Mouse (Mus musculus) heart, postnatal 0 days (tissue): ENCODE data around the gene Epb41. TPM values are rescaled to one million over a fixed set of nuclear protein-coding genes. Genes with fewer than 3 reads are reported as not detected.
A peak's percentile ranks its signal among the peaks of the same experiment; 100 is the strongest.

ENCODE experiments used
- ATAC-seq: fragments of 200-750 bp; cut with Nextera tagmentation; 2 replicates; pipeline ENCODE4 v1.8.0; 2017; ENCODE audit warnings: low read depth, moderate number of reproducible peaks, moderate library complexity; ENCODE audit not compliant: insufficient read depth
- DNase-seq: peaks from one replicate; pipeline ENCODE4 v3.0.0-alpha.2; 2016; ENCODE audit warnings: low spot score
- H3K27ac ChIP-seq: fragments of 300-500 bp; sonication (generic); 2 replicates; pipeline ENCODE4 v1.5.1; 2014; ENCODE audit warnings: low read depth, mild to moderate bottlenecking
- H3K27me3 ChIP-seq: fragments of 300-500 bp; sonication (generic); 2 replicates; pipeline ENCODE4 v1.6.1; 2014; ENCODE audit warnings: low read length, mixed read lengths; ENCODE audit not compliant: control insufficient read depth, insufficient read depth
- H3K36me3 ChIP-seq: fragments of 300-500 bp; sonication (generic); replicated peaks from 2 replicates; pipeline ENCODE4 v1.6.1; 2014; ENCODE audit warnings: low read length, mixed read lengths; ENCODE audit not compliant: control insufficient read depth, insufficient read depth
- H3K4me1 ChIP-seq: fragments of 300-500 bp; sonication (generic); 2 replicates; pipeline ENCODE4 v1.6.1; 2014; ENCODE audit warnings: antibody characterized with exemption; ENCODE audit not compliant: control insufficient read depth, insufficient read depth
- H3K4me2 ChIP-seq: fragments of 300-500 bp; sonication (generic); 2 replicates; pipeline ENCODE4 v1.6.1; 2014; ENCODE audit warnings: low read depth, mild to moderate bottlenecking, low read length, moderate library complexity
- H3K4me3 ChIP-seq: fragments of 300-500 bp; sonication (generic); 2 replicates; pipeline ENCODE4 v1.5.1; 2014; ENCODE audit warnings: low read depth, low read length
- H3K9ac ChIP-seq: fragments of 300-500 bp; sonication (generic); replicated peaks from 2 replicates; pipeline ENCODE4 v1.6.1; 2014; ENCODE audit warnings: low read depth, low read length, mixed read lengths
- H3K9me3 ChIP-seq: fragments of 300-500 bp; sonication (generic); replicated peaks from 2 replicates; pipeline ENCODE4 v1.6.1; 2016; ENCODE audit warnings: low read length; ENCODE audit not compliant: control insufficient read depth
- CTCF ChIP-seq: IDR thresholded peaks from 2 replicates; pipeline ENCODE4 v1.5.1; 2016; ENCODE audit warnings: antibody characterized with exemption, control low read depth, low read depth
- EP300 ChIP-seq: IDR thresholded peaks from 2 replicates; pipeline ENCODE4 v1.6.1; 2016; ENCODE audit warnings: antibody characterized with exemption, low read depth
- WGBS: fragments of 180-500 bp; shearing (Covaris S2); extraction: QIAGEN DNeasy Blood & Tissue Kit; methylation state at CpG from one replicate; pipeline ENCODE4 v1.1.7; 2014; 5-methylcytosine and 5-hydroxymethylcytosine counted together
- polyA plus RNA-seq: library from polyadenylated mRNA; unstranded; fragments of >200 nt; fragmentation: Nextera tagmentation; extraction: Ambion mirVana; gene quantifications from 2 replicates; pipeline ENCODE4 v1.2.1, GENCODE M21; 2015
- total RNA-seq: library from RNA; depleted of rRNA; stranded (reverse); fragments of >200 nt; gene quantifications from 2 replicates; pipeline ENCODE4 v1.2.3, GENCODE M21; 2014; ENCODE audit warnings: low replicate concordance

The Epb41 gene
- total and polyA plus RNA-seq, 2 experiments from 2014 or later: 26.6 to 52.8 TPM

DNA sequence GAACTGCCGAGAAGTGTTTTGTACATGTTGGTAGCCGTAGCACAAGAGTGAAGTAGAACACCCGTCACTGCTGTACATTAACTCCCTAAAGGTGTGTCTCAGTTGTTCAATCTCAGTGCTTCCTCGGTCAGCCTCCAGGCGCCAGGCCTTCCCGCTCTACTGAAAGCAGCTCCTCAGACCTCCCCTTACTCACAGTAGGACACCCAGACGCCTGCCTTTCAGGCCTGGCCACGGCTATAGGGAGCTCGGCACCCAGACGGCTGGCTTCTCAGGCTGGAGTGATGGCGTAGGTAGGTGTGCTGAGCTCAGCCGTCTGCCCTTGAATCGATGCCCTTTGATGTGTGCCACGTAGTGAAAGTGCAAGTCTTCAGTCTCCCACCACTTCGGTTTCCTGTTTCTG, 174.0 kb downstream of the Epb41 start:
- H3K9me3 ChIP-seq: no peaks in the 10 kb centered on the region
- ATAC-seq: no peak
- peaks cover 67% of the 10 kb centered on the region for H3K36me3 ChIP-seq
- peaks cover 6% of the 10 kb centered on the region; the same call in 1 of the 2 replicates for H3K4me1 ChIP-seq
- TF ChIP-seq CTCF (no peak), EP300 (no peak)
- no peaks in the 10 kb centered on the region for H3K27me3 ChIP-seq
- H3K9ac ChIP-seq: no peak overlapping the region
- DNase-seq: no peak
- no peak overlapping the region for H3K4me2 ChIP-seq
- no peak overlapping the region for H3K4me3 ChIP-seq
- 85% methylated on average over 15 of the region's 15 CpGs for WGBS
- H3K27ac ChIP-seq: no peak overlapping the region

DNA sequence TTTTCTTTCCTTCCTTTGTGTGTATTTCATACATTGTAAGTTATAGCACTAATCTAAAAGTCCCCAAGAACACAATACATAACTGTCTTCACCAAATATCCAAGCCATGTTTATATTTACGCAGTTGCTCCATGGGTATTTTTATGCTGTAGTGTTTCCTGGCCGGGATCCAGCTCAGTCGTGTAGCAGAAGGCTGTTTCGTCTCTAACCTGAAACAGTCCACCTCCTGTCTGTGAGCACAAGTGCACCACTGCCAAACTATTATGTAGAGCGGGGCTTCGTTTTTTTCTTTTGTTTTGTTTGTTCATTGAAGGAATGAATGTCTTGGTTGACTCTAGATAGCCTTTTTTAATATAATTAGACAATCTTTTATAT, 176.0 kb downstream of the Epb41 start:
- ATAC-seq (no peak), DNase-seq (peak; percentile 45)
- peaks cover 6% of the 10 kb centered on the region; the same call in 1 of the 2 replicates for H3K4me1 ChIP-seq
- 0 out of 2 replicates have a peak overlapping the region, but pooled peaks have one; percentile 18 for H3K27ac ChIP-seq
- H3K36me3 ChIP-seq: peaks cover 75% of the 10 kb centered on the region
- no peaks in the 10 kb centered on the region for H3K27me3 ChIP-seq
- H3K9ac ChIP-seq: no peak overlapping the region
- no peak for TF ChIP-seq CTCF
- TF ChIP-seq EP300: no peak
- H3K4me3 ChIP-seq: no peak overlapping the region
- WGBS: 36% methylated on average over 6 of the region's 6 CpGs
- H3K4me2 ChIP-seq: no peak overlapping the region
- no peaks in the 10 kb centered on the region for H3K9me3 ChIP-seq

DNA sequence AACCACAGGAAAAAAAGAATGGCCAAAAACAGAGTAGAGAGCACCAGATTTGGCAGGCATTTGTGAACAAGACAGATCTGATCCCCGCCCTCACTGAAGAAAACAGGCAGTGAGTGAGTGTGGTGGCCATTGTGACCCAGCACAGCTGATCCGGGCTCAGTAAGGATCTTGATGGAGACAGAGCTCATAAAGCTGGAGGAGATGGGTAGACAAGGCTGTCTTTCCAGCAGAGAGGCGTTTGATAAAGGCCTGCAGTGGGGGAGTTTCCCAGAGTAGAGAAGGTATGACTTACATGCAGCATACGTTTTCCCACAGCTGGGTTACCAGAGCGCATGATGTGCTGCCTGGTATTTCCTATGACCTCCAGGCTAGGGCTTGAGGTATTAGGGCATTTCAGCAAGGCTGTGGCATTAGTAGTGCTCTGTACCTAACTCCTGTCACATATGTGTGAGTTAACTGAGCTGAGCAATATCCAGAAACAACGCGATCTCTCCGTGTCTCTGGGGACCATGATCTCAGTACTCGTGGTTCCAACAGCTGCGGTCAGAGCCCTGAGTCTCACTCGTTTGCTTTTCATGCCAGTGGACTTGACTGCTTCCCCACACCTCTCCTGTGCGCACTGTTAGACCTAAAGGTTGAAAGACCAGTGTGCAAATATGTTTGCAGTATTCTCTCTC, 176.5 kb downstream of the Epb41 start:
- TF ChIP-seq CTCF (no peak), EP300 (no peak)
- DNase-seq (no peak), ATAC-seq (no peak)
- Histone ChIP-seq H3K4me3 (no peak overlapping the region), H3K4me2 (no peak overlapping the region), H3K27ac (peak overlapping the region; percentile 18; the same call in 1 of the 2 replicates), H3K4me1 (peaks cover 6% of the 10 kb centered on the region; the same call in 1 of the 2 replicates), H3K36me3 (peaks cover 75% of the 10 kb centered on the region), H3K9ac (no peak overlapping the region), H3K27me3 (no peaks in the 10 kb centered on the region), H3K9me3 (no peaks in the 10 kb centered on the region)
- 74% methylated on average over 12 of the region's 12 CpGs for WGBS

DNA sequence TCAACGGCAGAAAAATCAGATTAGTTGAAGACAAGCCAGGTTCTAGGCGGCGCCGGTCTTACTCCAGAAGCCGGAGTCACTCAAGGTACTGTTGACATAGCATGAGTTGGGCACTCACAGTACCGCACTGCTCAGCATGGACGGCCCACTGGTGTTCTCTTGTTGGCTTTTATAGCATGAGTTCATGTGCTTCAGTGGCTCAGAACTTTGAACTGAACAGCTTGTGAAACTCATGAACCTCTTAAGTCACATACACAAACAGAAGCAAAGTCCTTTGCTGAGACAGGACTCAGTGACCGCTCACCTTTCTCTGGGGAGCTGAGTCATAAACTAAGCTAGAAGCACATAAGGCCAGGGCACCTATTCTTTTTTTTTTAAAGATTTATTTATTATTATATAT, 177.3 kb downstream of the Epb41 start:
- Histone ChIP-seq H3K27ac (no peak overlapping the region), H3K9me3 (no peaks in the 10 kb centered on the region), H3K27me3 (no peaks in the 10 kb centered on the region), H3K4me3 (no peak overlapping the region), H3K4me1 (peaks cover 6% of the 10 kb centered on the region; the same call in 1 of the 2 replicates), H3K36me3 (peaks cover 82% of the 10 kb centered on the region), H3K9ac (no peak overlapping the region), H3K4me2 (no peak overlapping the region)
- 88% methylated on average over 8 of the region's 8 CpGs for WGBS
- TF ChIP-seq CTCF (no peak), EP300 (no peak)
- ATAC-seq: no peak
- no peak for DNase-seq

DNA sequence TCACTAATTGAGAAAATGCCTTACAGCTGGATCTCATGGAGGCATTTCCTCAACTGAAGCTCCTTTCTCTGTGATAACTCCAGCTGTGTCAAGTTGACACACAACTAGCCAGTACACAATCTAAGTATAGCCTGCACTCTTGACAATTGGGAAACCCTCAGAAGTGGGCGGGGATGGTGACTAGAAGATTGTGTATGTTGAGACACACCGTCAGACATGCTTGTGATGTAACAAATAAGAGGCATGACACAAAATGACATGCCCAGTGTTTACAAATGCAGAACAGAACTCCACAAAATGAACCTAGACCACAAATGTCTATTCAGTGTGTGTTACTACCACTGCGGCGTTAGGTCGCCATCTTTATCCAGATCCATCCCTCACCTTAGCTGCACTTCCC, 178.0 kb downstream of the Epb41 start:
- H3K9me3 ChIP-seq: no peaks in the 10 kb centered on the region
- ATAC-seq (no peak), DNase-seq (no peak)
- H3K4me3 ChIP-seq: no peak overlapping the region
- H3K4me2 ChIP-seq: no peak overlapping the region
- no peak overlapping the region for H3K27ac ChIP-seq
- H3K9ac ChIP-seq: no peak overlapping the region
- TF ChIP-seq EP300 (no peak), CTCF (no peak)
- WGBS: 90% methylated on average over 5 of the region's 5 CpGs
- peaks cover 6% of the 10 kb centered on the region; the same call in 1 of the 2 replicates for H3K4me1 ChIP-seq
- no peaks in the 10 kb centered on the region for H3K27me3 ChIP-seq
- H3K36me3 ChIP-seq: peaks cover 83% of the 10 kb centered on the region

DNA sequence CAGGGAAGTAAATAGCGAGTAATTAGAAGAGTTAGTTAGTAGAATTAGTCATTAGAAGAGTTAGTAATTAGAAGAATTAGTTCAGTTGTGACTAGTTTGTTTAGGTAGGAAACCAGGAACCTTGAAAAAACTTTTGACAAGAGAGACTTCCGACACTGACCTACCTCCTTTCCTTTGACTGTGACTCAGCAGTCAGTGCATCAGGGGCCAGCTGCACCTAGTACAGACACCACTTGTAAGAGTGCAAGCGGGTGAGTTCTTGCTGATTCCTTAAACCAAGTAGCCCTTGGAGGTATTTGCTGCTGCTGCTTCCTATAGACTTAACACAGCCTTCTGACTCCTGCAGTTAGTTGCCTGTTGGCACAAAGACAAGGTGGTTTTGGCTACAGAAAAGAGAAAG, 184.4 kb downstream of the Epb41 start:
- H3K4me1 ChIP-seq: 0 out of 2 replicates have a peak, but pooled peaks cover 5% of the 10 kb centered on the region
- H3K27me3 ChIP-seq: no peaks in the 10 kb centered on the region
- no peaks in the 10 kb centered on the region for H3K9me3 ChIP-seq
- H3K9ac ChIP-seq: no peak overlapping the region
- WGBS: 78% methylated on average over 3 of the region's 3 CpGs
- no peak overlapping the region for H3K27ac ChIP-seq
- TF ChIP-seq CTCF (no peak), EP300 (no peak)
- ATAC-seq: no peak
- DNase-seq: no peak
- no peak overlapping the region for H3K4me3 ChIP-seq
- H3K4me2 ChIP-seq: no peak overlapping the region
- H3K36me3 ChIP-seq: peaks cover 68% of the 10 kb centered on the region
